ENCODE assay signal across 8 mouse cellular contexts in the genomic region with DNA sequence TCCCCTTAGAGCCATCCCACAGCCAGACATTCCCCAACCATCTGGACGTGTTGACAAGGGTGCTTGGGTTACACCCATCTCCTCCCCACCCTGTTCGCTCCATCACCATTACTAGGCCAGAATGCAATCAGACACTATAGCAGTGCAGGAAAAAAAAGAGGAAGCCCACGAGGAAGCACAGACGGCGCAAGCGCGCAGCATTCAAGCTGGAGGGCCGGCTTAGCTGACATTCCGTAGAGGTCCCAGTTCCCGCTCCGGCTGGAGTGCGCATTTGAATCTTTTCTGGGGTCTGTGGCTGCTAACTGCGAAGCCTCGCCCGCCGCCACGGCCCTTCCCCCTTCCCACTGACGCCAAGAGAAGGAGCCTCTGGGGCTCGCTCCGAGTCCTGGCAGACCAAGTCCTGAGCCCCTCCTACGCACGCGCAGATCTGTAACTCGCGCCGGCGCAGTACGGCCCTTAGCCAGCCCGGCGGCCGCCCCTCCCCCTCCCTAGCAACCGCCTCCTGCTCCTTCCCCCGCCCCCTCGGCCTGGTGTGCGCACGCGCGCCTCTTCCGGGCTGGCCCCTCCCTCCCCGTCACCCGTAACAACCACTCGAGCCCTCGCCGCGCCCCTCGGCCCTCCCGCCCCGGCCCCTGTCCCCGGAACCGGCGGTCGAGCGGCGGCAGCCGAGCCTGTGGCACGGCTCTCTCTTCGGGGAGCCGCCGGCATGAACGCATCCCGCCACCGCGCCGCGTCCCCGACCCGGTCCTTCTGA. TPM values are rescaled to one million over a fixed set of nuclear protein-coding genes. Genes with fewer than 3 reads are reported as not detected.
DNase-seq lines count a peak whose midpoint lies in the region; ATAC-seq and TF ChIP-seq lines count a peak whose summit lies in the region.

Gene Sec14l1 (plus strand): TSS at position 577 of the 754 bp plus-strand sequence.

- H3K27ac ChIP-seq in forebrain, embryonic 13.5 days: peak within 1 kb of the TSS; percentile 99
- peak within 1 kb of the TSS; percentile 99 for H3K27ac ChIP-seq in liver, postnatal 0 days (ENCODE audit: low read depth)
- peak within 1 kb of the TSS; percentile 96 for H3K27ac ChIP-seq in neural tube, embryonic 14.5 days (ENCODE audit: low read depth, low read length)

- ATAC-seq in forebrain, embryonic 13.5 days: peak; percentile 95
- peak; percentile 92 for ATAC-seq in liver, postnatal 0 days
- peak; percentile 95 for ATAC-seq in neural tube, embryonic 14.5 days (ENCODE audit: low read depth)

- intact Hi-C loops in heart, postnatal 10 days (cut with DNase I): loop anchor here (2.0 kb wide), 1 partner anchor 20 kb away; no protein-coding TSS in a partner anchor

- under 1% methylated on average over 59 of the region's 67 CpGs for WGBS in forebrain, embryonic 13.5 days
- WGBS in large intestine, adult 2 months: under 1% methylated on average over 67 of the region's 67 CpGs
- under 1% methylated on average over 43 of the region's 67 CpGs for WGBS in liver, postnatal 0 days (ENCODE audit: insufficient replicate concordance)
- WGBS in neural tube, embryonic 14.5 days: under 1% methylated on average over 52 of the region's 67 CpGs

- H3K9ac ChIP-seq in forebrain, embryonic 13.5 days: peak within 1 kb of the TSS; percentile 89
- H3K9ac ChIP-seq in liver, postnatal 0 days (replicated peaks): peak within 1 kb of the TSS; percentile 93
- H3K9ac ChIP-seq in neural tube, embryonic 14.5 days (replicated peaks; ENCODE audit: low read depth, low read length): peak within 1 kb of the TSS; percentile 79

- H3K36me3 ChIP-seq in E14TG2a.4 (ENCODE audit: insufficient read depth, low read length): peaks cover 29% of the 10 kb centered on the region
- peaks cover 7% of the 10 kb centered on the region for H3K36me3 ChIP-seq in forebrain, embryonic 13.5 days (ENCODE audit: poor library complexity, severe bottlenecking)
- peaks cover 12% of the 10 kb centered on the region; the same call in 1 of the 2 replicates for H3K36me3 ChIP-seq in liver, postnatal 0 days (replicated peaks; ENCODE audit: insufficient read depth, low read length)
- H3K36me3 ChIP-seq in neural tube, embryonic 14.5 days (ENCODE audit: control insufficient read depth, insufficient read depth, low read length): 0 out of 2 replicates have a peak, but pooled peaks cover 2% of the 10 kb centered on the region

- H3K9me3 ChIP-seq in E14TG2a.4 (ENCODE audit: low read length): no peaks in the 10 kb centered on the region
- no peaks in the 10 kb centered on the region for H3K9me3 ChIP-seq in forebrain, embryonic 13.5 days (replicated peaks)
- H3K9me3 ChIP-seq in liver, postnatal 0 days (ENCODE audit: low read length): no peaks in the 10 kb centered on the region
- H3K9me3 ChIP-seq in neural tube, embryonic 14.5 days (ENCODE audit: control insufficient read depth, low read length): no peaks in the 10 kb centered on the region

- DNase-seq in c-Kit-positive CD71-positive TER-119-positive erythroid progenitor cells, embryonic 14.5 days (ENCODE audit: low spot score): peak; percentile 95
- peak; percentile 100 for DNase-seq in heart, postnatal 10 days
- DNase-seq in large intestine, adult 2 months (ENCODE audit: low read depth, low spot score): peak; percentile 77
- peak; percentile 100 for DNase-seq in liver, postnatal 0 days
- DNase-seq in testis, postnatal 10 days (ENCODE audit: low spot score): peak; percentile 100

- H3K4me2 ChIP-seq in forebrain, embryonic 13.5 days: peak within 1 kb of the TSS; percentile 79
- H3K4me2 ChIP-seq in liver, postnatal 0 days (ENCODE audit: low read depth, low read length): peak within 1 kb of the TSS; percentile 94
- H3K4me2 ChIP-seq in neural tube, embryonic 14.5 days (ENCODE audit: low read depth, low read length): peak within 1 kb of the TSS; percentile 67

- no peak for TF ChIP-seq CTCF in E14TG2a.4 (conservative IDR thresholded peaks at IDR 0.05; ENCODE audit: low read length)
- no peak for TF ChIP-seq CTCF in liver, postnatal 0 days (IDR thresholded peaks at IDR 0.05; ENCODE audit: low read depth)

- no peaks in the 10 kb centered on the region for H3K27me3 ChIP-seq in E14TG2a.4 (ENCODE audit: insufficient read depth, low read length)
- H3K27me3 ChIP-seq in forebrain, embryonic 13.5 days: no peaks in the 10 kb centered on the region
- H3K27me3 ChIP-seq in liver, postnatal 0 days (ENCODE audit: insufficient read depth, low read length): no peaks in the 10 kb centered on the region
- peaks cover 3% of the 10 kb centered on the region; the same call in 1 of the 2 replicates for H3K27me3 ChIP-seq in neural tube, embryonic 14.5 days (ENCODE audit: control insufficient read depth, insufficient read depth, low read length)

- H3K4me3 ChIP-seq in E14TG2a.4 (replicated peaks; ENCODE audit: low read length): peak within 1 kb of the TSS; percentile 95
- H3K4me3 ChIP-seq in forebrain, embryonic 13.5 days: peak within 1 kb of the TSS; percentile 85
- peak within 1 kb of the TSS; percentile 93 for H3K4me3 ChIP-seq in liver, postnatal 0 days (ENCODE audit: low read depth, low read length)
- peak within 1 kb of the TSS; percentile 88 for H3K4me3 ChIP-seq in neural tube, embryonic 14.5 days (ENCODE audit: low read depth, low read length)

- peaks cover 81% of the 10 kb centered on the region for H3K4me1 ChIP-seq in E14TG2a.4 (replicated peaks; ENCODE audit: low read depth, low read length)
- peaks cover 48% of the 10 kb centered on the region for H3K4me1 ChIP-seq in forebrain, embryonic 13.5 days
- peaks cover 40% of the 10 kb centered on the region for H3K4me1 ChIP-seq in liver, postnatal 0 days (ENCODE audit: insufficient read depth)
- H3K4me1 ChIP-seq in neural tube, embryonic 14.5 days (ENCODE audit: control insufficient read depth, insufficient read depth, low read length): peaks cover 31% of the 10 kb centered on the region

- TF ChIP-seq EP300 in liver, postnatal 0 days (IDR thresholded peaks at IDR 0.05; ENCODE audit: low read depth): peak; percentile 52; the same call in 1 of the 2 replicates

RNA-seq across cellular contexts. Expression of gene Sec14l1, which starts in this region (rescaled TPM):
- polyA plus RNA-seq in forebrain, embryonic 13.5 days (2015; fragmentation: Nextera tagmentation; extraction: Ambion mirVana): 60.3 and 62.1 TPM in 2 replicates
- 10 to 100 TPM; 79.2 to 91.1 TPM for total RNA-seq in heart, postnatal 10 days (2021)
- 29.6 and 42.0 TPM in 2 replicates for polyA plus RNA-seq in large intestine, adult 2 months (2012; rRNA removed)
- 8.2 and 9.2 TPM in 2 replicates for polyA plus RNA-seq in liver, postnatal 0 days (2015; fragmentation: Nextera tagmentation; extraction: Ambion mirVana)
- polyA plus RNA-seq in neural tube, embryonic 14.5 days (2014; fragmentation: Nextera tagmentation; extraction: Ambion mirVana): 41.6 and 44.2 TPM in 2 replicates

Comparison
In these comparisons a context has a peak if more than half of its experiments do, and no peak if none do; other contexts are left out.
1. Peak in every context shown above with its lines: DNase-seq, ATAC-seq, H3K4me3 ChIP-seq and H3K27ac ChIP-seq.